Mouse (Mus musculus): Measurements from ENCODE around the gene Umad1. TPM values are rescaled to one million over a fixed set of nuclear protein-coding genes. Genes with fewer than 3 reads are reported as not detected.

Umad1 gene
- polyA plus RNA-seq, 1 experiment from 2014 or later = 30.0 TPM

- Histone ChIP-seq H3K4me3 (replicated peaks; ENCODE audit: low read length) (0 out of 2 replicates have a peak overlapping the region, but pooled peaks have one; percentile 6), H3K9ac (ENCODE audit: low read length) (no peak overlapping the region), H3K27ac (ENCODE audit: low read length) (peak overlapping the region; percentile 46; the same call in 1 of the 2 replicates), H3K4me2 (ENCODE audit: low read depth, low read length) (peak overlapping the region; percentile 19; the same call in 1 of the 2 replicates), H3K9me3 (replicated peaks; ENCODE audit: control insufficient read depth, low read length) (no peaks in the 10 kb centered on the region), H3K36me3 (ENCODE audit: control insufficient read depth, insufficient read depth, low read length) (no peaks in the 10 kb centered on the region), H3K27me3 (ENCODE audit: control insufficient read depth, insufficient read depth, low read length) (no peaks in the 10 kb centered on the region), H3K4me1 (ENCODE audit: control insufficient read depth, insufficient read depth, low read length) (no peaks in the 10 kb centered on the region)
- ATAC-seq (ENCODE audit: insufficient read depth, low FRiP score) = 0 out of 2 replicates have a peak, but pooled peaks have one; percentile 44
- WGBS = 45% methylated on average over 9 of the region's 9 CpGs
Measured at GRCm38 (mm10) chr6:8414020-8414419, 154.9 kb downstream of the Umad1 start.

- Histone ChIP-seq H3K27ac (ENCODE audit: low read length) (no peak overlapping the region), H3K4me2 (ENCODE audit: low read depth, low read length) (no peak overlapping the region), H3K27me3 (ENCODE audit: control insufficient read depth, insufficient read depth, low read length) (no peaks in the 10 kb centered on the region), H3K4me3 (replicated peaks; ENCODE audit: low read length) (no peak overlapping the region), H3K9ac (ENCODE audit: low read length) (no peak overlapping the region), H3K4me1 (ENCODE audit: control insufficient read depth, insufficient read depth, low read length) (no peaks in the 10 kb centered on the region), H3K9me3 (replicated peaks; ENCODE audit: control insufficient read depth, low read length) (no peaks in the 10 kb centered on the region), H3K36me3 (ENCODE audit: control insufficient read depth, insufficient read depth, low read length) (no peaks in the 10 kb centered on the region)
- no peak for ATAC-seq (ENCODE audit: insufficient read depth, low FRiP score)
- WGBS = 88% methylated on average over 5 of the region's 5 CpGs
Measured at GRCm38 (mm10) chr6:8415823-8416222, 156.7 kb downstream of the Umad1 start.

- 38% methylated on average over 8 of the region's 8 CpGs for WGBS
- H3K27ac ChIP-seq (ENCODE audit: low read length) = peak overlapping the region; percentile 68
Measured at GRCm38 (mm10) chr6:8416802-8417569, 157.9 kb downstream of the Umad1 start.

GRCm38 (mm10) chr6:8419485-8420186 lies 160.5 kb downstream of the Umad1 start:
- 68% methylated on average over 4 of the region's 4 CpGs for WGBS
- Histone ChIP-seq H3K4me3 (replicated peaks; ENCODE audit: low read length) (no peak overlapping the region), H3K27me3 (ENCODE audit: control insufficient read depth, insufficient read depth, low read length) (no peaks in the 10 kb centered on the region), H3K36me3 (ENCODE audit: control insufficient read depth, insufficient read depth, low read length) (no peaks in the 10 kb centered on the region; the same call in 1 of the 2 replicates), H3K4me1 (ENCODE audit: control insufficient read depth, insufficient read depth, low read length) (no peaks in the 10 kb centered on the region), H3K4me2 (ENCODE audit: low read depth, low read length) (no peak overlapping the region), H3K9me3 (replicated peaks; ENCODE audit: control insufficient read depth, low read length) (no peaks in the 10 kb centered on the region), H3K27ac (ENCODE audit: low read length) (no peak overlapping the region), H3K9ac (ENCODE audit: low read length) (no peak overlapping the region)
- no peak for ATAC-seq (ENCODE audit: insufficient read depth, low FRiP score)

More at GRCm38 (mm10) chr6:8416802-8417569, 157.9 kb downstream of the Umad1 start:
- no peak overlapping the region for H3K4me3 ChIP-seq (replicated peaks; ENCODE audit: low read length)
- no peak overlapping the region for H3K4me2 ChIP-seq (ENCODE audit: low read depth, low read length)
- no peaks in the 10 kb centered on the region for H3K9me3 ChIP-seq (replicated peaks; ENCODE audit: control insufficient read depth, low read length)
- H3K36me3 ChIP-seq (ENCODE audit: control insufficient read depth, insufficient read depth, low read length) = no peaks in the 10 kb centered on the region
- no peaks in the 10 kb centered on the region for H3K27me3 ChIP-seq (ENCODE audit: control insufficient read depth, insufficient read depth, low read length)
- peak; percentile 64; the same call in 1 of the 2 replicates for ATAC-seq (ENCODE audit: insufficient read depth, low FRiP score)
- H3K9ac ChIP-seq (ENCODE audit: low read length) = no peak overlapping the region
- H3K4me1 ChIP-seq (ENCODE audit: control insufficient read depth, insufficient read depth, low read length) = no peaks in the 10 kb centered on the region

- H3K4me3 ChIP-seq (replicated peaks; ENCODE audit: low read length) = no peak overlapping the region
- no peak overlapping the region for H3K27ac ChIP-seq (ENCODE audit: low read length)
- no peaks in the 10 kb centered on the region for H3K27me3 ChIP-seq (ENCODE audit: control insufficient read depth, insufficient read depth, low read length)
- WGBS = 93% methylated on average over 1 of the region's 1 CpGs
- H3K4me1 ChIP-seq (ENCODE audit: control insufficient read depth, insufficient read depth, low read length) = no peaks in the 10 kb centered on the region
- H3K36me3 ChIP-seq (ENCODE audit: control insufficient read depth, insufficient read depth, low read length) = no peaks in the 10 kb centered on the region; the same call in 1 of the 2 replicates
- no peaks in the 10 kb centered on the region for H3K9me3 ChIP-seq (replicated peaks; ENCODE audit: control insufficient read depth, low read length)
- ATAC-seq (ENCODE audit: insufficient read depth, low FRiP score) = no peak
- no peak overlapping the region for H3K4me2 ChIP-seq (ENCODE audit: low read depth, low read length)
- H3K9ac ChIP-seq (ENCODE audit: low read length) = no peak overlapping the region
Measured at GRCm38 (mm10) chr6:8420187-8420503, 161.1 kb downstream of the Umad1 start.

GRCm38 (mm10) chr6:8421421-8421820 lies 162.3 kb downstream of the Umad1 start:
- WGBS = 78% methylated on average over 5 of the region's 5 CpGs
- no peak overlapping the region for H3K27ac ChIP-seq (ENCODE audit: low read length)
- no peak overlapping the region for H3K9ac ChIP-seq (ENCODE audit: low read length)
- H3K4me1 ChIP-seq (ENCODE audit: control insufficient read depth, insufficient read depth, low read length) = no peaks in the 10 kb centered on the region
- no peak for ATAC-seq (ENCODE audit: insufficient read depth, low FRiP score)
- no peak overlapping the region for H3K4me2 ChIP-seq (ENCODE audit: low read depth, low read length)
- no peaks in the 10 kb centered on the region; the same call in 1 of the 2 replicates for H3K36me3 ChIP-seq (ENCODE audit: control insufficient read depth, insufficient read depth, low read length)
- no peak overlapping the region for H3K4me3 ChIP-seq (replicated peaks; ENCODE audit: low read length)
- no peaks in the 10 kb centered on the region for H3K9me3 ChIP-seq (replicated peaks; ENCODE audit: control insufficient read depth, low read length)
- H3K27me3 ChIP-seq (ENCODE audit: control insufficient read depth, insufficient read depth, low read length) = no peaks in the 10 kb centered on the region

GRCm38 (mm10) chr6:8421959-8422581 lies 163.0 kb downstream of the Umad1 start:
- Histone ChIP-seq H3K36me3 (ENCODE audit: control insufficient read depth, insufficient read depth, low read length) (no peaks in the 10 kb centered on the region; the same call in 1 of the 2 replicates), H3K4me3 (replicated peaks; ENCODE audit: low read length) (no peak overlapping the region), H3K27me3 (ENCODE audit: control insufficient read depth, insufficient read depth, low read length) (no peaks in the 10 kb centered on the region), H3K9ac (ENCODE audit: low read length) (no peak overlapping the region), H3K4me1 (ENCODE audit: control insufficient read depth, insufficient read depth, low read length) (no peaks in the 10 kb centered on the region), H3K9me3 (replicated peaks; ENCODE audit: control insufficient read depth, low read length) (no peaks in the 10 kb centered on the region), H3K27ac (ENCODE audit: low read length) (no peak overlapping the region), H3K4me2 (ENCODE audit: low read depth, low read length) (no peak overlapping the region)
- 76% methylated on average over 10 of the region's 10 CpGs for WGBS
- ATAC-seq (ENCODE audit: insufficient read depth, low FRiP score) = no peak

- H3K4me1 ChIP-seq (ENCODE audit: control insufficient read depth, insufficient read depth, low read length) = no peaks in the 10 kb centered on the region
- WGBS = 90% methylated on average over 2 of the region's 2 CpGs
- no peak overlapping the region for H3K4me3 ChIP-seq (replicated peaks; ENCODE audit: low read length)
- H3K27me3 ChIP-seq (ENCODE audit: control insufficient read depth, insufficient read depth, low read length) = no peaks in the 10 kb centered on the region
- no peak overlapping the region for H3K27ac ChIP-seq (ENCODE audit: low read length)
- H3K9ac ChIP-seq (ENCODE audit: low read length) = no peak overlapping the region
- no peaks in the 10 kb centered on the region for H3K9me3 ChIP-seq (replicated peaks; ENCODE audit: control insufficient read depth, low read length)
- H3K36me3 ChIP-seq (ENCODE audit: control insufficient read depth, insufficient read depth, low read length) = no peaks in the 10 kb centered on the region; the same call in 1 of the 2 replicates
- no peak overlapping the region for H3K4me2 ChIP-seq (ENCODE audit: low read depth, low read length)
- no peak for ATAC-seq (ENCODE audit: insufficient read depth, low FRiP score)
Measured at GRCm38 (mm10) chr6:8423142-8423541, 164.1 kb downstream of the Umad1 start.

GRCm38 (mm10) chr6:8427692-8428091 lies 168.6 kb downstream of the Umad1 start:
- no peak overlapping the region for H3K4me2 ChIP-seq (ENCODE audit: low read depth, low read length)
- H3K9ac ChIP-seq (ENCODE audit: low read length) = no peak overlapping the region
- WGBS = 65% methylated on average over 5 of the region's 5 CpGs
- H3K9me3 ChIP-seq (replicated peaks; ENCODE audit: control insufficient read depth, low read length) = no peaks in the 10 kb centered on the region
- no peak for ATAC-seq (ENCODE audit: insufficient read depth, low FRiP score)
- no peaks in the 10 kb centered on the region for H3K36me3 ChIP-seq (ENCODE audit: control insufficient read depth, insufficient read depth, low read length)
- H3K27me3 ChIP-seq (ENCODE audit: control insufficient read depth, insufficient read depth, low read length) = no peaks in the 10 kb centered on the region
- H3K4me3 ChIP-seq (replicated peaks; ENCODE audit: low read length) = no peak overlapping the region
- H3K27ac ChIP-seq (ENCODE audit: low read length) = no peak overlapping the region
- H3K4me1 ChIP-seq (ENCODE audit: control insufficient read depth, insufficient read depth, low read length) = no peaks in the 10 kb centered on the region

All from stomach, embryonic 16.5 days (tissue).